Mouse (Mus musculus) intestine, embryonic 16.5 days (tissue): ENCODE data around the gene Armh1. TPM values are rescaled to one million over a fixed set of nuclear protein-coding genes. Genes with fewer than 3 reads are reported as not detected.

Experiments used
- ATAC-seq: fragments of 200-750 bp; cut with Nextera tagmentation; 2 replicates; pipeline ENCODE4 v1.8.0; 2017; ENCODE audit warnings: moderate TSS enrichment, moderate library complexity
- H3K27ac ChIP-seq: fragments of 300-500 bp; sonication (generic); 2 replicates; pipeline ENCODE4 v1.5.1; 2014; ENCODE audit warnings: mild to moderate bottlenecking, low read length
- H3K27me3 ChIP-seq: fragments of 300-500 bp; sonication (generic); replicated peaks from 2 replicates; pipeline ENCODE4 v1.6.1; 2014; ENCODE audit warnings: low read length, control low read depth, mixed read lengths; ENCODE audit not compliant: control insufficient read depth, insufficient read depth
- H3K36me3 ChIP-seq: fragments of 300-500 bp; sonication (generic); 2 replicates; pipeline ENCODE4 v1.6.1; 2014; ENCODE audit warnings: low read length, control low read depth; ENCODE audit not compliant: control insufficient read depth, insufficient read depth
- H3K4me1 ChIP-seq: fragments of 300-500 bp; sonication (generic); 2 replicates; pipeline ENCODE4 v1.6.1; 2014; ENCODE audit warnings: low read length, control low read depth, mixed read lengths; ENCODE audit not compliant: control insufficient read depth, insufficient read depth
- H3K4me2 ChIP-seq: fragments of 300-500 bp; sonication (generic); 2 replicates; pipeline ENCODE4 v1.6.1; 2014; ENCODE audit warnings: low read depth, low read length, control low read depth
- H3K4me3 ChIP-seq: fragments of 300-500 bp; sonication (generic); 2 replicates; pipeline ENCODE4 v1.5.1; 2014; ENCODE audit warnings: mild to moderate bottlenecking, low read length
- H3K9ac ChIP-seq: fragments of 300-500 bp; sonication (generic); 2 replicates; pipeline ENCODE4 v1.6.1; 2014; ENCODE audit warnings: low read depth, low read length
- H3K9me3 ChIP-seq: fragments of 300-500 bp; sonication (generic); 2 replicates; pipeline ENCODE4 v1.6.1; 2016; ENCODE audit warnings: low read length, control low read depth; ENCODE audit not compliant: control insufficient read depth
- WGBS: fragments of 180-500 bp; shearing (Covaris S2); extraction: QIAGEN DNeasy Blood & Tissue Kit; methylation state at CpG from one replicate; pipeline ENCODE4 v1.1.7; 2014; 5-methylcytosine and 5-hydroxymethylcytosine counted together
- polyA plus RNA-seq: library from polyadenylated mRNA; unstranded; fragments of >200 nt; fragmentation: Nextera tagmentation; extraction: Ambion mirVana; gene quantifications from 2 replicates; pipeline ENCODE4 v1.2.1, GENCODE M21; 2015

Armh1 gene
- polyA plus RNA-seq, 1 experiment from 2014 or later, result 0.40 TPM

- Histone ChIP-seq H3K27me3 (no peaks in the 10 kb centered on the region), H3K36me3 (no peaks in the 10 kb centered on the region), H3K4me3 (no peak overlapping the region), H3K9ac (no peak overlapping the region), H3K4me2 (no peak overlapping the region), H3K4me1 (peaks cover 10% of the 10 kb centered on the region; the same call in 1 of the 2 replicates), H3K27ac (no peak overlapping the region), H3K9me3 (no peaks in the 10 kb centered on the region)
- ATAC-seq, result no peak
- WGBS, result 60% methylated on average over 6 of the region's 6 CpGs
These were observed 2.7 kb upstream of the Armh1 start for GRCm38 (mm10) chr4:117254672-117255071.

GRCm38 (mm10) chr4:117254017-117254627, 2.2 kb upstream of the Armh1 start:
- Histone ChIP-seq H3K4me3 (no peak overlapping the region), H3K9ac (no peak overlapping the region; the same call in 1 of the 2 replicates), H3K4me2 (no peak overlapping the region), H3K27ac (no peak overlapping the region), H3K4me1 (peaks cover 10% of the 10 kb centered on the region; the same call in 1 of the 2 replicates), H3K27me3 (no peaks in the 10 kb centered on the region), H3K36me3 (no peaks in the 10 kb centered on the region), H3K9me3 (no peaks in the 10 kb centered on the region)
- ATAC-seq, result no peak
- 58% methylated on average over 5 of the region's 5 CpGs for WGBS

DNA sequence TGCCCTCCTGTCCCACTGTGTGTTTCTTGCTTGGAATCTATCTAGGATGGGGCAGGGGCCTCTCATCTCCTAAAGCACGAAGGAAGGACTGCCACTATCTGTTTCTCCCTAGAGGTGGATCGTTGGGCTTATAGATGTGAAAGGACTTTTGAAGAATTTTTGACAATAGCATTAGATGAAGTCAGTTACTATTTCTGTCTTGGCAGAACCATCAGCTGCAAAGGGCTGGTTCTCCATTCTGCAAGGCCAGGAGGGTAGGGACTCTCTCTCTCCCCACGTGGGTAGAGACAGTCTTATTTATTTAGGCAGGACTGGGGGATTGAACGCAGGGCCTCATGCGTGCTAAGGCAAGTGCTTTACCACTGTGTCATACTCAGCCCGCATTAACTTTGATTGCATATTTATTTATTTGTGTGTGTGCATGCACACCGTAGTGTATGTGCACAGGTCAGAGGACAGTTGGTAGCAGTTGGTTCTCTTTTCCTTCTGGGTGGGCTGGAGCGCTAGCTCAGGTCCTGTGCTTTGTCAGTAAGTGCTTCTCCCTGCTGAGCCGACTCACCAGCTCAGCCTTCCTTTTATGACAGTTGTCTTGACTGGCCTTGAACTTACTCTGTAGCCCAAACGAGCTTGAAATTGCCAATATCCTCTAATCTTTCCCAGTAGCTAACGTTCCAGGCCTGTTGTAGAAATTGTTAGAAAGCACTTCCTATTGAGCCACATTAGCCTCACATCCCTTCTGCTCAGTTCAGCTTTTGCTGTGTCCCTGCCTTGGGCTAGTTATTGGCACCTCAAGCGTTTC, 1.5 kb upstream of the Armh1 start:
- ATAC-seq, result no peak
- 57% methylated on average over 12 of the region's 12 CpGs for WGBS
- Histone ChIP-seq H3K4me3 (no peak overlapping the region), H3K9me3 (no peaks in the 10 kb centered on the region), H3K9ac (no peak overlapping the region; the same call in 1 of the 2 replicates), H3K27ac (no peak overlapping the region), H3K4me2 (no peak overlapping the region), H3K4me1 (peaks cover 10% of the 10 kb centered on the region; the same call in 1 of the 2 replicates), H3K27me3 (no peaks in the 10 kb centered on the region), H3K36me3 (no peaks in the 10 kb centered on the region)

DNA sequence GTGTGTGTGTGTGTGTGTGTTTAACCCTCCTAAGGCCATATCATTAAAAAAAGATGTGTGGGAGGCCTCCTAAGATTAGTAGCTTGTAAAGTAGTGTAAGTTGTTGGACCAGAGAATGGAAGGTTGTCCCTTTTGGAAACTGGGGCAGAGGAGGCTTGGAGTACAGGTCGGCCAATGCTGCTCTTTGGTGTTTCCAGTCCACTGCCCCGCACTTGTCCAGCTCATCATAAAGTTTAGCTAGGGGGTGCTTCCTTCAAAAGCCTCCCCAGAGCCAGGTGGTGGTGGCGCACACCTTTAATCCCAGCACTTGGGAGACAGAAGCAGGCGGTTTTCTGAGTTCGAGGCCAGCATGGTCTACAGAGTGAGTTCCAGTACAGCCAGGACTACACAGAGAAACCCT, 830 bp upstream of the Armh1 start:
- no peak for ATAC-seq
- no peaks in the 10 kb centered on the region for H3K27me3 ChIP-seq
- no peaks in the 10 kb centered on the region for H3K36me3 ChIP-seq
- H3K4me3 ChIP-seq, result peak overlapping the region; percentile 77; the same call in 1 of the 2 replicates
- H3K27ac ChIP-seq, result no peak overlapping the region
- peak overlapping the region; percentile 89; the same call in 1 of the 2 replicates for H3K4me2 ChIP-seq
- 91% methylated on average over 5 of the region's 5 CpGs for WGBS
- no peak overlapping the region for H3K9ac ChIP-seq
- H3K4me1 ChIP-seq, result peaks cover 10% of the 10 kb centered on the region; the same call in 1 of the 2 replicates
- H3K9me3 ChIP-seq, result no peaks in the 10 kb centered on the region

GRCm38 (mm10) chr4:117252351-117252750, 426 bp upstream of the Armh1 start:
- Histone ChIP-seq H3K4me2 (peak overlapping the region; percentile 89), H3K9ac (peak overlapping the region; percentile 81), H3K9me3 (no peaks in the 10 kb centered on the region), H3K36me3 (no peaks in the 10 kb centered on the region), H3K27me3 (no peaks in the 10 kb centered on the region), H3K4me3 (peak overlapping the region; percentile 77), H3K27ac (peak overlapping the region; percentile 23), H3K4me1 (peaks cover 12% of the 10 kb centered on the region)
- WGBS, result 28% methylated on average over 5 of the region's 5 CpGs
- ATAC-seq, result peak; percentile 13; the same call in 1 of the 2 replicates

DNA sequence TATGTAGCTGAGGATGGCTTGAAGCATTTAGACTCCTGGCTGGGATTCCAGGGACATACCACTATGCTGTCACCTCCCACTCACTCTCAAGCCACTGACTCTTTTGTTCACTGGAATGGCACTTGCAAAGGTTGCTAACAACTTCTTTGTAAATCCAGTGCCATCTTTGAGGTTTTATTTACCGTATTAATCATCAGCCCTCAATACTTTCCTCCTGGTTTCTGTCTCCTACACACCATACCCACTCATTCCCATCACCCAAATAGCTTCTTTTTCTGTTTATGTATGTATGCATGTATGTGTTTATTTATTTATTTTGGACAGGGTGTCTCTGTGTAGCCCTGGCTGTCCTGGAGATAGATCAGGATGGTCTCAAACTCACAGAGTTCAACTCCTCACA, 943 bp downstream of the Armh1 start:
- Histone ChIP-seq H3K4me3 (no peak overlapping the region), H3K27me3 (no peaks in the 10 kb centered on the region), H3K4me1 (peaks cover 15% of the 10 kb centered on the region), H3K9ac (no peak overlapping the region), H3K36me3 (no peaks in the 10 kb centered on the region), H3K27ac (no peak overlapping the region), H3K4me2 (peak overlapping the region; percentile 89; the same call in 1 of the 2 replicates), H3K9me3 (no peaks in the 10 kb centered on the region)
- WGBS, result 73% methylated on average over 1 of the region's 1 CpGs
- ATAC-seq, result no peak

DNA sequence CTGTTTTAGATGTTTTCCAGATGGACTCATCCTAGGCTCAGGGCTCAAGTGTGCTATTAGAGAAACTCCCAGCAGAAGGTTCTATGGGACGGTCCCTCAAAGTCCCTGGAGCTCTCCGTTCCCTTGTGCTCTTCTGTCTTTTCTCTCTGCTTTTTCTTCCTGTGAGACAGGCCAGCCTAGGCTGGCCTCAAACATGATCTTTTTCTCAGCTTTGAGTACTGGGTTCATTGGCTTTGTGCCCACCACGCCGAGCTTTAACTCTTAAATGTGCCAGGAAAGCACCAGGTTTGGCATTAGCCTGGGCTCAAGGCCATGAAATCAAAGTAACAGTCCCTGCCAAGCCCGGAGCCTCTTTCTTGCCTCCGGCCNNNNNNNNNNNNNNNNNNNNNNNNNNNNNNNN, 11.1 kb downstream of the Armh1 start:
- H3K4me1 ChIP-seq, result peaks cover 4% of the 10 kb centered on the region; the same call in 1 of the 2 replicates
- H3K4me2 ChIP-seq, result no peak overlapping the region
- no peak for ATAC-seq
- no peaks in the 10 kb centered on the region for H3K9me3 ChIP-seq
- H3K27ac ChIP-seq, result no peak overlapping the region
- no peaks in the 10 kb centered on the region for H3K36me3 ChIP-seq
- H3K4me3 ChIP-seq, result no peak overlapping the region
- H3K9ac ChIP-seq, result no peak overlapping the region
- 74% methylated on average over 6 of the region's 6 CpGs for WGBS
- no peaks in the 10 kb centered on the region for H3K27me3 ChIP-seq

GRCm38 (mm10) chr4:117239153-117239552, 12.8 kb downstream of the Armh1 start:
- Histone ChIP-seq H3K4me3 (no peak overlapping the region), H3K27ac (no peak overlapping the region), H3K9ac (no peak overlapping the region), H3K27me3 (no peaks in the 10 kb centered on the region), H3K36me3 (no peaks in the 10 kb centered on the region), H3K4me2 (no peak overlapping the region), H3K9me3 (no peaks in the 10 kb centered on the region), H3K4me1 (peaks cover 4% of the 10 kb centered on the region; the same call in 1 of the 2 replicates)
- ATAC-seq, result peak; percentile 44; the same call in 1 of the 2 replicates
- 28% methylated on average over 2 of the region's 2 CpGs for WGBS

- H3K36me3 ChIP-seq, result no peaks in the 10 kb centered on the region
- no peak overlapping the region for H3K4me3 ChIP-seq
- H3K27ac ChIP-seq, result no peak overlapping the region
- no peak overlapping the region for H3K4me2 ChIP-seq
- H3K4me1 ChIP-seq, result no peaks in the 10 kb centered on the region
- no peaks in the 10 kb centered on the region for H3K9me3 ChIP-seq
- no peaks in the 10 kb centered on the region for H3K27me3 ChIP-seq
- 48% methylated on average over 4 of the region's 4 CpGs for WGBS
- no peak for ATAC-seq
- H3K9ac ChIP-seq, result no peak overlapping the region
These were observed 16.1 kb downstream of the Armh1 start for GRCm38 (mm10) chr4:117235822-117236221.
